Mouse (Mus musculus) erythroblast, embryonic 14.5 days (primary cell): ENCODE results near the gene Setd6.

Experiments
- GATA1 ChIP-seq: IDR thresholded peaks from 2 replicates; pipeline ENCODE4 v1.6.1; 2012; ENCODE audit warnings: low read length, inconsistent platforms, mixed read lengths
- TAL1 ChIP-seq: IDR thresholded peaks from 3 replicates; pipeline ENCODE4 v1.6.1; 2012; ENCODE audit warnings: low read length, inconsistent platforms, mixed read lengths

DNA sequence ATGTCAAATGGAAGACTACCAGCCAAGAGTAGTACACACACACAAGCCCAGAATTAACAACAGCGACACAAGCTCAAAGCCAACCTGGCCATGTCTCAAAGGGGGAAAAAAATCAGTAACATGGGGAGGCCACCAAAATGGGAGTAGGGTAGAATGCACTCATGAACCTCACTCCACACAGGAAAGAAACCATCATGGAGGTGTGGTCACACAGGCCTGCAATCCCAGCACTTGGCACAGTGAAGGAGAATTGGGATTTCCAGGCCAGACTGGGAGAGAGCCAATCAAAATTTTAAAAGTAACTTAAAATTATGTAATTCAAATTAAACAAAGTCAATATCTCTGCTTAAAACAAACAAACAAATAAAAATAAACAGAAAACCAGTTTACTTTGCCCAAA, 36.2 kb downstream of the Setd6 start:
- TF ChIP-seq GATA1: no peak
- no peak for TF ChIP-seq TAL1
